Mouse (Mus musculus): ENCODE data around the gene Krt35.

The Krt35 gene

GRCm38 (mm10) chr11:100096141-100096540 lies at the start of gene Krt35:
Gene Krt35 (minus strand): TSS chr11:100096241.
- no peak for DNase-seq (ENCODE audit: low spot score)

- DNase-seq (ENCODE audit: low spot score): no peak
Measured at GRCm38 (mm10) chr11:100145104-100145503, 49.1 kb upstream of the Krt35 start.

GRCm38 (mm10) chr11:100140966-100141365 lies 44.9 kb upstream of the Krt35 start:
- no peak for DNase-seq (ENCODE audit: low spot score)

GRCm38 (mm10) chr11:100139391-100139790 lies 43.4 kb upstream of the Krt35 start:
- no peak for DNase-seq (ENCODE audit: low spot score)

DNA sequence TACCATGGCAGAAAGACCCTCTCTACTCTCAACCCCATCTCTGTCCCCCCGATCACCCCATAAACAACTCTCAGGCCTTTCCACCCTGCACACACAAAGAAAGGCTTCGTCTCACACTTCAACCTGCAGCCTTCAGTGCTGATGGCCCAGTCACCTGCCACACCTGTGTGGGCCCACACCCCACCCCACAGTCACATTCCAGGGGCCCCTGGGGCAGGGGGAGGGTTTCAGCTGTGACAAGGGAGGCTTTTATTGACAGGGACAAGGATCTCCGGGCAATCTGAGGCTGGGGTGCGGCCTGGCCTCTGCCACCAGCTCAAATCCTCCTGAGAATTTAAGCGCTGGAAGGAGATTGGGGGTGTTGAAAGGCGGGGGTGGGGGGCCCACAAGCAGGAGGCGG lies 42.8 kb upstream of the Krt35 start:
- DNase-seq (ENCODE audit: low spot score): no peak

GRCm38 (mm10) chr11:100137693-100138092 lies 41.7 kb upstream of the Krt35 start:
- DNase-seq (ENCODE audit: low spot score): no peak

DNA sequence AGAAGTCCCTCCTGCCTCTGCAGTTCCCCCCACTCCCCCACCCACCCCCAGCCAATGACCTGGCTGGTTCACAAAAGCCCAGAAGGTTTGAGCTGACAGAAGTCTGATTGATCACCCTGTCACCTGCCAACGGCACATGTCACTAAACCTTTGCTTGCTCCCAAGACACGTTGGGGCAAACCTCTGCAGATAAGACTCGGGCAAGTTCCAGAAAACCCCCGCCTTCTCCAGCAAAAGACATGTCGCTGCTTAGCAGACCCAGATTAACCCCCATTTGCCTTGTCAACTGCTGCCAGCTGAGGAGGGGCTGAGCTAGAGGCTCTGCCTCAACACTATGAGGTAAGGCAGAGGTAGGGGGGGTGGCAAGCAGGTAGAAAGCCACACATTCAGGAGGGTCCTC lies 40.5 kb upstream of the Krt35 start:
- DNase-seq (ENCODE audit: low spot score): no peak

- DNase-seq (ENCODE audit: low spot score): no peak
Measured at GRCm38 (mm10) chr11:100135731-100136130, 39.7 kb upstream of the Krt35 start, which contains the start of gene Krt15. Gene Krt15 (minus strand): TSS chr11:100135928.

DNA sequence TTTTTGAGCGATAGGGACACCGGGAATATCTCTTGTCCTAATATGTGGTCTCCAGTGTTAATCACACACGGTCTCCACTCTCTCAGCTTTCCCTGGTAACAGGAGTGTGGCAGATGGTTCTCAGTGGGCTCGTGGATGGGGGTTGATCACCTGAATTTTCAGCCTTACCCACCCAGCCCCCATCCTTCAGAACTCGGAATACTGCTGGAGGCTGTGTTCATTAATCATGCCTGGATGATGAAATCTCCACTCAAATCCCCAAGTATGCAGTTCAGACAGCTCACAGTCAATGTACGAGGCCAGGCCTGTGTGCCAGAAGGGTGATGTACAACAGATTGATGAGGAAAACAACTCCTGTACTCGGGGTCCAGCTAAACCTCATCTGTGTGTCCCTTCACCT lies 28.9 kb upstream of the Krt35 start:
- DNase-seq (ENCODE audit: low spot score): no peak

DNA sequence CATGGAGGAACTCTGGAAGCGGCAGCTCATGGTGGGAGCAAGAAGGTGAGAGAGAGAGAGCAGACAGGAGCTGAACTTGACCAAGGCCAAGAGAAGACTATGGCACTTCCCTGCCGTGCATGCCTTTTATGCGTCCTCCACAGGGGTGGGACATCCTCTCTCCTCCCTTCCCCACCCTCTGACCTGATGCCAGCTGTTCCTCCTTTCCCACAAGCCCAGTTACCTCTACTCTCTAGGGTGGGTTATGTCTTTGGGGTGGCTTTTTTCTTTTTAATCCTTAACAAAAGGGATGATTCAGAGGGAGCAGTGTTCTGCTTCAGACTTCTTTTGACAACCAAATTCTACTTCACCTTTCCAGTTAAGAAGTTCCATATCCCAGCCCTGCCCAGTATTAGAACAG lies 25.4 kb upstream of the Krt35 start, which contains the start of gene Krt13:
Gene Krt13, minus strand, starts transcription at position 101 of the 400 bp plus-strand sequence.
- DNase-seq (ENCODE audit: low spot score): no peak

DNA sequence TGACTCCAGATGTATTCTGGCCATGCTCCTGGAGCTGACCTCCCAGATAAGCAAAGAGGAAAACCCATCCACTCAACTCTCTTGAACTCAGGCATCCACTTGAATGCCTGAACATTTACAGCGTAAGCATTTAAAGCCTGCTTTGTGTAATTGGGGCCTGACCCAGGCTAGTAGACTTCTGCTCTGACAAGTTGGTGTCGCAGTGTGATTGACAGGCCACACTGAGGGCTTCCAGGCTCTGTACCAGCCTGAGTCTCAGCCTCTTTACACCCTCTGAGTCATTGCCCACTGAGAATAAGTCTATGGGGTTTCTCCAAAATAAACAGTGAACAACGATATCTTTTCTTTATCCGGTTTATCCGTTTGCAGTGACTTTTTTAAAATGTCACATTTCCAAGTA lies 24.3 kb upstream of the Krt35 start:
- DNase-seq (ENCODE audit: low spot score): no peak

DNA sequence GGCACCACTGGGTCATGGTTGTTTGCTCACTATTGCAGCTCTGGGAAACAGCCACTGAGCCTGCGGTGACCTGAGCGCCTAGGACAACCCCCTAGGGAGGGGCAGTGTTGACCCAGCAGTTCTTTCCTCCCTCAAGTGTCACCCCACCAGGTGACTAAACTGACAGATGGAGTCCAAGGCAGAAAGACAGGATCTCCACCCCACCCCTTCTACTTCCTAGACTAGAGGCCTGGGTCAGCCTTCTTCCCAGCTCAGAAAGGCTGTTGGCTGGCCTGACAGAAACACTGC lies 17.6 kb upstream of the Krt35 start:
- no peak for DNase-seq (ENCODE audit: low spot score)

DNA sequence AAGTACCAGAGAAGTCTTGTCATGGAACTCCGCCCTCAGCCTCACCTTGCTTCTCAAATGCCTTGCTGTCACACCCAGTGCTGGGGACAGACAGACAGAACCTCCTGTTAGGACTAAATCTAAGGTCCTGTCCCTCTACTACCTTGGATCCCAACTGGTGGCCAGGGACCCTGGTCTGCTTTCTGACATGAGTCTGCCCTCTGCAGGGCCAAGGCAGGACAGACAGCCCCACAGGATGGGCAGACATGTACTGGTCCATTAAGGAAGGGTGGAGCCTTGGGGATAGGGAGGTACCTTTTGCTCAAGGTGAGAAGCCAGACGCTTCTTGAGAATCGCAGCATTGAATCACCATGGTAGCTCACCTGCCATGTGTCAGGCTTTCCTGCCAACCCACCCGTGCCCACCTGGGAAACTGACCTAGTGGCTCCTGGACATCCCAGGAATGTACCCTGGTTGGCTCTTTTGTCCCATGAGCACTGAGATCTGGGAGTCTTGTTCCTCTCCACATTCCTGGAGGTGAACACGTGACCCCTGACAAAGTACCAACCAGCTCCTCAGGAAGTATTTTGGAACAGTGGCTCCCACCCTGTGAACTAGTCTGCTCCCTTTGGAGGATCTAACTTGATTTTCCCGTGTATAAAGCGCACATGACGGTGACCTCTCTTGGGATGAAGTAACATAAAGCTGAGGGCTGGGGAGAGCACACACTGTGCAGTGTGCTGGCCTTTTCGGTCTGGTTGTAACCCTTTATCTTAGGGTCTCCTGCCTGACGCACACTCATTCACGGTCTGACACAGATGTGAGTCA lies 17.1 kb upstream of the Krt35 start:
- DNase-seq (ENCODE audit: low spot score): no peak

- no peak for DNase-seq (ENCODE audit: low spot score)
Measured at GRCm38 (mm10) chr11:100105576-100106122, 9.6 kb upstream of the Krt35 start, which contains the start of gene Krt36. Gene Krt36 (minus strand): TSS chr11:100105626.

DNA sequence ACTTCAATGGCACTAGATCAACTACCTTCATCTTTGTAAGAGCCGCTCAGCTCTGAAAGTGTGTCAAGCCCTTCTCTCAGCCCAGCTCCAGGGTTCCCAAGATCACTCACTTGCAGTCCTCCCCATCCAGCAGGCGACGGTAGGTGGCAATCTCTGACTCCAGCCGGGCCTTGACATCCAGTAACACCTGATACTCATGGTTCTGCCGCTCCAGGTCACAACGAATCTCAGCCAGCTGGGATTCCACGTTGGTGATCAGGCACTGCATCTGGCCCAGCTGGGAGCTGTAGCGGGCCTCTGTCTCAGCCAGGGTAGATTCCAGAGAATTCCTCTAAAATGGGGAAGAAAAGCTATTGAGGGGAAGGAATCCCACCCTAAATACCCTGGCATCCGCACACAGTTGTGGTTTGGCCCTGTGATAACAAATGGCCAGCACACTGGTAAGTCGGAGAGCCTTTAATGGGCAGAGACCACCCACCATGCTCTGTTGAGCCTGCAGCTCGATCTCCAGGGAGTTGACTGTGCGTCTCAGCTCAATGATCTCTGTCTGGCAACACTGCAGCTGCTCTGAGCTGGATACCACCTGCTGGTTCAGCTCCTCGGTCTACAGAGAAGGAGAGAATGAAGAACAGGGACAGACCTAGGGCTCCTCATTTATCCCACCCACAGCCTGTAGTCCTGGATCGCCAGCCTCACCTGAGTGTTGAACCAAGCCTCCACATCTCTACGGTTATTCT lies 6.8 kb upstream of the Krt35 start:
- DNase-seq (ENCODE audit: low spot score): no peak

- no peak for DNase-seq (ENCODE audit: low spot score)
Measured at GRCm38 (mm10) chr11:100100391-100100790, 4.3 kb upstream of the Krt35 start.

- no peak for DNase-seq (ENCODE audit: low spot score)
Measured at GRCm38 (mm10) chr11:100097819-100098218, 1.8 kb upstream of the Krt35 start.

DNA sequence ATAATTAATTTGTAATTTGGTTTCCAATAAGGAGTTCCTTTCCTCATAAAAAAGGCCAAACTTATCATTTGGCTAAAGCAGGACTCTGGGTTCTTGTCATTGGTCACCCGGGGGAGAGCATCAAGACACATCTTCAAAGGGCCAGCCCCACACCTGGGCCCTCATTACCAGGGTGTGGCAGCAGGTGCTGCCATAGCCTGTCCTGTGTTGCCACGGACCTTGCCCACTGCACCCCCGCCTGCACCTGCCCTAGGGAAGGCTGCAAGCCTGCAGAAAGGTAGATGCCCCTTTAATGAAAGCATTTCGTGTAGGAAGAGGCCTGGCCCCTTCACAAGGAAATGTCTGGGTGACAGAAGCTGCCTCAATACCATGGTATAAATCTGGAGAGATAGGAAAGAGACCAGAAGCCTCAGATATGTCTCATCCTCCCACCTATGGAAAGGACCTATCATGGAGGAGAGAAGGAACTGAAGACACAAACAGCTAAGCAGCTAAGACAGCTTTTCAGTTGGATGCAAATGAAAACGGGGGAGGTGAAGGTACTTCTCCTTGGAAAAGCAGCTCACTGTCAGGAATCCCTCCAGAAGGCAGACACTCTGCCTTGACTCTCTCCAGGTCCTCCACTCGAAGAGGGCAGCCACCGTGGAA lies 7.5 kb downstream of the Krt35 start:
- no peak for DNase-seq (ENCODE audit: low spot score)

DNA sequence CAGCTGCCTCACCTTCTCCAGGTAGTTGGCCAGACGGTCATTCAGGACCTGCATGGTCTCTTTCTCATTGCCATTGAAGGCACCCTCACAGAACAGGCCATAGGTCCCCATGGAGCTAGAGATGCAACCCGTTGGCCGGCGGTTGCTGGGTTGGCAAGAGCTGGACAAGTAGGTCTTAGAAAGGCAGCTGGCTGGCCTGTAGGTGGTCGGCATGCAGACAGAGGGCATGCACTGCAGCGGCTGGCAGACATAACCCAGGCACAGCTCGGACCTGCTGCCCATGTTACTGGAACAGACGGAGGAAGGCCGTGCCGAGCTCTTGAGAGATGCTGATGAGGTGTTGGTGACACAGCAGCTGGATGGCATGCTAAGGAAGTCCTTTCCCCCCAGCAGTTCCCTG lies 8.2 kb downstream of the Krt35 start, which contains the start of gene Krt32:
Gene Krt32, minus strand, starts transcription at position 366 of the 400 bp plus-strand sequence.
- no peak for DNase-seq (ENCODE audit: low spot score)

- DNase-seq (ENCODE audit: low spot score): no peak
Measured at GRCm38 (mm10) chr11:100073873-100074272, 22.2 kb downstream of the Krt35 start.

DNA sequence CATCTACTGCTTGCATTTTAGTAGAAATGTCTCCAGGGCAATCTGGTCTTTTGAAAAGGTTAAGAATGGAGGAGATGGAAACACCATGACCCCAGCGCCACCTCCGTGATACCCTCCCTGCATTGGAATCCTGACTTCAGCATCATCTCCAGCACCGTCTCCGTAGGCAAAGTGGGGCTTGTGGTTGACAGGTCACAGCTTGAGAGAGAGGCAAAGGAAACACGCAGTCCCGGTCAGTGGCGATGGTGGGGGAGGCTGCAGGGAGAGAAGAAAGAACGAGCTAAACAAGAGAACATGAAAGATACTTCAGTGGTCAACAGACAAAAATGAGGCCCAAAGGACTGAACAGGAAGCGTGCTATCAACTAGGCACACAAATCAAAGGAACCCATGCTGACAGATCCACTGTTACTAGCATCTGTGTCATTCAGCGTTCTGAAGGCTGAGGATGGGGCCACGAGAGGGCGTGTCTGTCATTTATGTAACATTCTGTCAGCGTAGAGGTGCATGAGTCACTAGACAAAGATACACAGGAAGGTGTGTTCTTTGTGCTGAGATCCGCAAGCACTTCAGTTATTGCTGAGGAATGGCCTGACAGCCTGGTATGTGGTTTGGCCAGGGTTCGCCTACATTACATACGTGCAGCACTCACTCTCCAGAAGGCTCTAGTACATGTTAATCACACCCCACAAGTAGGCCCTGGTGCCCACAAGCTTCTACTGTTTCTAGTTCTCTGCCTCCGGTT lies 28.6 kb downstream of the Krt35 start:
- no peak for DNase-seq (ENCODE audit: low spot score)
